Mouse (Mus musculus) left cerebral cortex, adult 2 months (tissue): ENCODE results near the gene Exoc2. TPM values are rescaled to one million over a fixed set of nuclear protein-coding genes. Genes with fewer than 3 reads are reported as not detected.

ENCODE experiments used
- DNase-seq, 2 experiments: peaks; one replicate each; pipeline ENCODE4 v3.0.0; 2021 to 2022; ENCODE audit warnings: low spot score in 2 of 2, mixed read lengths in 1 of 2; ENCODE audit errors: extremely low spot score in 1 of 2
- H3K27ac ChIP-seq: fragments of 200-600 bp; 2 replicates; pipeline ENCODE4 v1.8.1; 2022
- H3K4me3 ChIP-seq: fragments of 200-600 bp; 2 replicates; pipeline ENCODE4 v1.8.1; 2022
- CTCF ChIP-seq: fragments of 200-600 bp; IDR thresholded peaks from 2 replicates; pipeline ENCODE4 v1.8.1; 2022; ENCODE audit warnings: antibody characterized with exemption, mild to moderate bottlenecking, moderate library complexity
- intact Hi-C: fragments of 180-260 bp; cut with DNase I; formaldehyde crosslinking; loops from one replicate; pipeline ENCODE4 v1.15.1; 2025
- total RNA-seq, 2 experiments: library from RNA; stranded (reverse); gene quantifications; 2 replicates each; pipeline ENCODE4 v1.2.3; 2021

Gene Exoc2
- total RNA-seq, 2 experiments from 2014 or later: 38.7 to 42.0 TPM

DNA sequence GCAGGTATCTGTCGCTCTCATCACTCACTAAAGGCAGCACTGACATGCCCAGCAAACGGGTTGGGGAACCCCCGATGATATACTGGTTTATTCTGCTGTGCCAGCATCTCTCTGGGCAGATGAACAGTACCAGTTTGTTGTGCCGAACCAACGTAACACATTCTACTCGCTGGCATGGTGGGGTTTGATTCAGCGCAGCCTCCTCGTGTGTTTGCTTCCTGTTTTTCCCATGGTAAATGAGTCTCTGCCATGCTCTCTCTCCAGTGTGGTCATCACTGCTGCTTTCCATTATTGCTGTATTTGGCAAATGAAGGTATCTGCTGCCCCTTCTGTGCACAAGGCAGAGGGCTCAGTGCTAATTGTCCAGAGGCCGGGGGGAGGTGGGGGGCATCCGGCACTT, 15.8 kb upstream of the Exoc2 start:
- TF ChIP-seq CTCF: no peak
- no peak overlapping the region for H3K27ac ChIP-seq
- no peak overlapping the region for H3K4me3 ChIP-seq
- DNase-seq: no peak
- intact Hi-C loops: loop anchor here (5.0 to 10.0 kb wide), 4 partner anchors 87 to 668 kb away; no protein-coding TSS in a partner anchor

DNA sequence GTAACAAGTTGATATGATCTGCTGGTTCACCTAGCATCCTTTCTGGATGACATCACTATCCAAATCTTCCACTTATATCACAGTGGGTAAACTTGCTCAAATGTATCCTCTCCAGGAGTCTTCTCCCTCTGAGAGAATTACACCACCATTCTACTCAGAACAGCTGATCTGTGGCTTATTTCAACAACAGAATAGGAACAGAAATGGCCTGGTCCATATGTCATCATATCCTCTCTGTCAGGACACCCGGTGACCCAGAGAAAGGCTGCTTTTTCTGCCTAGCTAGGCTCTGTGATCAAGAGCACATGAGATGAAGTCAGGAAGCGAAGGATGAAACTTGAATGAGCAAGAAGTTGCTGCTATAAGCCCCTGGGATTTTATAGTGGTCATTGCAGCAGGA, 13.8 kb upstream of the Exoc2 start:
- Histone ChIP-seq H3K4me3 (no peak overlapping the region), H3K27ac (no peak overlapping the region)
- TF ChIP-seq CTCF: no peak
- intact Hi-C loops: loop anchor here (5.0 to 10.0 kb wide), 2 partner anchors 423 to 630 kb away; no protein-coding TSS in a partner anchor
- DNase-seq: no peak

DNA sequence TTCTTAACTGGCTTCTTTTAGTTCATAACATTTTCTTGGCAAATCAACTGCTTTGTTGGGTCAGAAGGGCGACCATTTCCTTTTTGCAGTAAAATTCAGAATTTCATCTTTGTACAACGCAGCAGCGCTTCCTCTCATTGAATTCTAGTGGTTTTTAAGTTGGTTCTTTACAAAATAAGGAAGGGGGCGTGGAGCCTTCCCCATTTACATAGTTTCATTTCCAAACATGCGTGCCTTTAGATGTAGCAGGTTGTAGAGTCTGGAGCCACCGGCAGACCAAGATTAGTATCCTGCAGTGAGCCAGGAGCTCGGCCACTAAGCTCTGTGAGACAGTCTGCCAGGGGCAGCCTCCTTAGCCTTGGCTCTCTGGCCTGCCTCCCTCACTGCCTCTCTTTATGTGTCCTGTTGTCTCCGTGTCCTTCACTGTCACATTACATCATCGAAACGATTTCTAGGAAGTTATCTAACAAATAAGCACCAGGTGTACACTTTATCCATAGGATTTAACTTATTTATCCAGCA, 13.1 kb upstream of the Exoc2 start:
- no peak for TF ChIP-seq CTCF
- H3K27ac ChIP-seq: peak overlapping the region; percentile 83
- no peak overlapping the region for H3K4me3 ChIP-seq
- intact Hi-C loops: loop anchor here (5.0 to 10.0 kb wide), 2 partner anchors 422 to 630 kb away; no protein-coding TSS in a partner anchor
- no peak for DNase-seq

DNA sequence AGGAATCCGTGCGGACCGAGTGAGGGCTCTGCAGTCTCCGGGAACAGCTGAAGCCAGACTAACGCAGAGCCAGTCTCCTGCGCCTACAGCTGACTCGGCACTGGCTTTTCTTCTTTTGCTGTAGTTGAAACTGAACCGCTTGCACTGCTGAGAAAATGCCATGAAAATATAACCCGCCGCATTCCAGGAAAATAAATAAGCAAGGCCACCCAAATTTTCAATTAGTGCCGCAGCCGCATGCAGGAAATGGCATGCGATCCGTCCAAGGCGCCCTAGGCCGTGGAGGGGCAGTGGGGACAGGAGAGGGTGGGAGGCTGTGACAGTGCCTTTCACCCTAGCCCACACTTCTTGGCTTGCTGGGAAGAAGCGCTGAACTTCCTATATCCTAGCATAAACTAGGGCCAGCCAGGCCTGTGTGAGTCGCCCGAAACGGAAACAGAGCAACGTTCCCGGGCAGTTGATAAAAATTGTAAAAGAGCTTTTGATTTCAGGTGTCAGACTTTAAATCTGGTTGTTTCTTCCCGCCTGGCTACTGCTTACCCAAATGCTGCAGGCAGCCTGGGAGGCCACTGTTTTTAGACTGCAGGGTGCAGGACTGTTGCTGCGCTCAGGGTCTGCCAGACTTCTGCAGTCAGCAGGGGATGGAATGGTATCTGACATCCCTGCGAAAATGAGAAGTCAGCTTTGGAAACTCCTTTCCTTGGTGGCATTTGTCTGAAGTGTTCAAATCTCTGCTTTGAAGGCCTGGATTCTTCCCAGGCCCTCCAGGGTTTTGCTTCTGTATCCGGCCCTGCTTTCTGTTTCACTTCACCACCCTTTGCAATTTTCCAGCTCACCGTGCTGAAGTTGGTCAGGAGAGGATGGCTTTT, 11.9 kb upstream of the Exoc2 start:
- intact Hi-C loops: loop anchor here (5.0 to 10.0 kb wide), 2 partner anchors 421 to 631 kb away; no protein-coding TSS in a partner anchor
- Histone ChIP-seq H3K27ac (peak overlapping the region; percentile 83), H3K4me3 (peak overlapping the region; percentile 42)
- DNase-seq: peak; percentile 23 to 33
- TF ChIP-seq CTCF: no peak

DNA sequence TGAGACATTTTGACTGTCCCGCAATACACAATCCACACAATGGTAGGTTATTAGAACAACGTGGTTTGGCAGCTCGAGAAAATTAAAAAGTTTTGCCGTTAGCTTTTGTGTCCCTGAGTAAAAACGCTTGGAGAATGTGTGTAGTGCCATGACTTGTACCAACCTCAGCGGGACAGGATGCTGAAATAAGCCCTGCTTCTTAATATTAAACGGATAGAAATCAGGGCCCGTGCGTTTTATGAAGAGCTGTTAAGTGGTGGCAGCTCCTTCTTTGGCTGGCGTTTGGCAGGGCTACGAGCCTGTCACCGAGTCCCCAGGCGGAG, 11.3 kb upstream of the Exoc2 start:
- H3K4me3 ChIP-seq: peak overlapping the region; percentile 42
- intact Hi-C loops: loop anchor here (5.0 to 10.0 kb wide), 2 partner anchors 420 to 632 kb away; no protein-coding TSS in a partner anchor
- no peak for DNase-seq
- H3K27ac ChIP-seq: peak overlapping the region; percentile 83
- TF ChIP-seq CTCF: no peak

DNA sequence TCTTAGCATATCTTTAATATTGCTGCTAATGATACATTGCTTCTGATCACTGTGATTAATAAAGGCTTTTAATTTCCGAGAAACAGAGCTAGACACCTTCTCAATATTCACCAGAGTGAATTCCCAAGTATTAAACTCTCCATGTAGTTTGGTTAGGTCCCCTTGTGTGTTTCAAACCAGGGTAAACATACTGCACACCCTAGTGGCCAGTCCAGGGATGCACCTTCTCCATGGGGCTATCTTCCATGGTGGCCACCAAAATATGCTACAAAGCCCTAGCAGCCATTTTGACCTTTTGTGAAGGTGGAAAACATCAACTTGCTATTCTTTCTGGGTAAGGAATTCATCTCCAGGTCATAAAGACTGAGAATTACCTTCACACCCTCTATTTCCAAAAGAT, 7.8 kb upstream of the Exoc2 start:
- no peak overlapping the region for H3K27ac ChIP-seq
- H3K4me3 ChIP-seq: no peak overlapping the region
- TF ChIP-seq CTCF: peak; percentile 70
- intact Hi-C loops: loop anchor here (2.0 to 10.0 kb wide), 2 partner anchors 93 to 417 kb away; no protein-coding TSS in a partner anchor
- DNase-seq: no peak

DNA sequence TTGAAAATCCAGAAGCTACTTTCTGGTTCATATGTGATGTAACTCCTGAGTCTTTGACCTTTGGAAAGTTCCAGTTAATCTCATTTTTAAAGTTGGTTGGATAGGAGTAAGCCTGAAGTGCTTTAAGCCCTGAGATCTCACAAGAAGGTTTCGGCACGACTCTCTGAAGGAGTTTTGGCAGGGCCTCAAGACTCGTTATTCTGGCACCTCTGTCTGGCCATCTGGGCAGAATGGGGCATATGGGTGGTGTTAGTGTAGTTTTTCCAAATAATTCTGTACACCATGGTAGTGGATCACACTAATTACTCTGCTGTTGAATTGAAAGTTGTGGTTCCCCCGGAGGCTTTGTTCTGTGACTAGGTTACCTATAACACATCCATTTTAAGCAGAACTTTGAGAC, 4.3 kb upstream of the Exoc2 start:
- intact Hi-C loops: loop anchor here (10.0 kb wide), 1 partner anchor 313 kb away; no protein-coding TSS in a partner anchor
- H3K27ac ChIP-seq: no peak overlapping the region
- TF ChIP-seq CTCF: no peak
- peak in 1 of 2 experiments; percentile 33 for DNase-seq
- H3K4me3 ChIP-seq: no peak overlapping the region

DNA sequence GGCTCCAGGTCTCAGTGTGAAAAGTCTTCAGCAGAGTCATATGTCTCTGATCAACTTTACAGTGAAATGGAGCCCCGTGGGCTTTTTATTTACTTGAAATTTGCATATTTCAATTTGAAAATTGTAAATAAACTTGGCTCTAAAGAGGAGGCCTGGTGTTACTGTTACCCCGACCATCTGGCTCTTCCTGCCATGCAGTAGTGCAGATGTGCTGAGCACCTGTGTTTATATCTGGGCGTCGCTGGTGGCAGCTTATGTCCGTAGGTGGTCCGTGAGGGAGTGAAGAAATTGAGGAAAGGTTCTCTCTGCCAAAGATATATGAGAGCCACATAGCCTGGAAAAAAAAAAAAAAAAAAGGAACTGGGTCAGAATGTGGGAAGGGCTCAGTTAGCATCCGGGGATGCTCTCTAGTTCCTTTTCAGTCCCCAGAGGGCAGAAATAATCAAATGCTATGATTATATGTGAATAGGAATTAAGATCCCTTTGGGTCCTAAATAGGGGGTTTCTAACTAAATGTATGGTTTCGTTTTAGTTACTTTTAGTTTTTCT, 2.7 kb upstream of the Exoc2 start:
- Histone ChIP-seq H3K4me3 (no peak overlapping the region), H3K27ac (no peak overlapping the region)
- TF ChIP-seq CTCF: no peak
- intact Hi-C loops: loop anchor here (10.0 kb wide), 1 partner anchor 312 kb away; no protein-coding TSS in a partner anchor
- no peak for DNase-seq

DNA sequence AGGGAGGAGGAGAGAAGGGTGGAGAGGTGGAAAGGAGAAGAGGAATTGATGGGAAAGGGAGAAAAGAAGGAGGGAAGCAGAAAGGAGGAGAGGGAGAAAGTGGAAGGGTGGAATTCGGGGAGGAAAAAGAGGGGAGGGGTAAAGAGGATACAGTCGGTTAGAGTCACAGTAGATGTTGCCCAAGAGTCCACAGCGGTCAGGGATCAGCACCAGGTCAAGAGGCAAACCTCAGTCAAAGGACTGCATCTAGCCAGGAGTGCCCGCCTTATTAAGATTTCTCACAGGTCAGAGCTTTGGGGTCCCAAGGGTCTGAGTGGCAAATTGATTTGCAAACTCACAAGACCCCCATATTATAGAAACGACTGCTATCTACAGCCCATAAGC, 346 bp upstream of the Exoc2 start:
- peak overlapping the region; percentile 58 for H3K4me3 ChIP-seq
- peak overlapping the region; percentile 91 for H3K27ac ChIP-seq
- intact Hi-C loops: loop anchor here (5.0 to 10.0 kb wide), 2 partner anchors 62 to 309 kb away; no protein-coding TSS in a partner anchor
- no peak for TF ChIP-seq CTCF
- DNase-seq: no peak

DNA sequence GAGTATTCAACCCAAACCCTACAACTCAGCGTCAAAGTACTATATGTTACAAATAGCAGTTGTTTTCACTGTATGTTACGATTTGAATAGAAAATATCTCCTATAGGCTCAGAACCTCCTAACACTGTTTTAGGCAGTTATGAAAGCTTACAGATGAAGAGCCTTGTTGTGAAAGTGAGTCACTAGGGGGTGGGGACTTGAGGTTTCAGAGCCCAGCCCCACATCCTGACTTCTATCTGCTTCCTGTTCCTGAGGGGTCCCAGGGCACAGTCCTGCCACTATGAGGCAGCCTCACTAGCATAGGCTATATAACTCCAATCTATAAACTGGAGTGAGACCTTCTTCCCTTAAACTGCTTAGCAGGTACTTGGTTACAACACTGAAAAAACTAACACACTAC, 1.8 kb downstream of the Exoc2 start:
- Histone ChIP-seq H3K27ac (no peak overlapping the region), H3K4me3 (no peak overlapping the region)
- no peak for DNase-seq
- intact Hi-C loops: loop anchor here (5.0 to 10.0 kb wide), 2 partner anchors 60 to 307 kb away; no protein-coding TSS in a partner anchor
- no peak for TF ChIP-seq CTCF

DNA sequence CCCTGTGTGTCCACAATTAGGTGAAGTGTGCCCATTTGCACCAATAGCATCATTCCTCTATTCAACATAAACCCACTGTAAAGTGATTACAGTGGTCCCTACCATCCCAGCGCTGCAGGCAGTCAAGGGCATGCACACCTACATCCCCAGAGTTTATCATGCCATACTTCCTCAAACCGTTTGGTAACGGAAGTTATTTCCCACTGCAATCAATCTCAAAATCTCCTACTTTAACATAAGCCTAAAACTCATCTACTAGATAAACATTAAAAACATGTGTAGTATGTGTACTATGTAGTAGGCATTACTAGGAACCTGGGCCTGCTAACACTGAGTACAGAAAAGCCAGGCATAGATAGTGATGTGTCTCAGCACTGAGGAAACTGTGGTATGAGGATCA, 2.8 kb downstream of the Exoc2 start:
- no peak for TF ChIP-seq CTCF
- intact Hi-C loops: loop anchor here (5.0 to 10.0 kb wide), 2 partner anchors 59 to 306 kb away; no protein-coding TSS in a partner anchor
- Histone ChIP-seq H3K4me3 (no peak overlapping the region), H3K27ac (no peak overlapping the region)
- no peak for DNase-seq

DNA sequence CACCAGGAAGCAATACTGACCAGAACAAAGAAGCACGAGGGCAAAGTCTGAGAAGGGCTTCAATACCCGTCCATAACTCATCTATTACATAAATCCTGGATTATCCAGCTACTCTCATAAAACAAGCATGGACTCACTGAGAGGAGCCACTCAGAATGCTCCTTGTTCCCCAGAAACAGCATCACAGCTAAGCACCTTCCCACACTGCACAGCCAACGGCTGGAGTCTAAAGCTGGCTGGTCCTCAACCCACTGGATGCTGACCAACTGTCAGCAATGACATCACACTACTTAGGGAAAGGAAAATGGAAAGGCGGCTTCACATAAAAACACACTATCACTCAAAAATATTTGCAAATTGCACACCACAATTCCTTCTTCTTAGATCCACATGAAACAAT, 5.6 kb downstream of the Exoc2 start:
- no peak for DNase-seq
- H3K27ac ChIP-seq: no peak overlapping the region
- intact Hi-C loops: no loop called here

More for the DNA sequence above, 5.6 kb downstream of the Exoc2 start:
- H3K4me3 ChIP-seq: no peak overlapping the region
- TF ChIP-seq CTCF: no peak
